Mouse (Mus musculus): ENCODE results near the gene Thegl.
"Not testable (repeated sequence)": the region's sequence is repeated elsewhere in the genome, so short reads cannot be mapped to it uniquely, and the experiment has no call there.

Thegl gene

GRCm38 (mm10) chr5:77094510-77095491, 79.0 kb downstream of the Thegl start:
- no peak for DNase-seq (ENCODE audit: low read depth, low spot score)

GRCm38 (mm10) chr5:77096194-77096593, 80.4 kb downstream of the Thegl start:
- not testable (repeated sequence) for DNase-seq (ENCODE audit: low read depth, low spot score)

- DNase-seq (ENCODE audit: low read depth, low spot score): peak; percentile 30
Measured at GRCm38 (mm10) chr5:77097686-77098085, 81.9 kb downstream of the Thegl start.

- DNase-seq (ENCODE audit: low read depth, low spot score): no peak
Measured at GRCm38 (mm10) chr5:77098874-77099273, 83.1 kb downstream of the Thegl start.

- no peak for DNase-seq (ENCODE audit: low read depth, low spot score)
Measured at GRCm38 (mm10) chr5:77099317-77099996, 83.6 kb downstream of the Thegl start.

- no peak for DNase-seq (ENCODE audit: low read depth, low spot score)
Measured at GRCm38 (mm10) chr5:77099997-77100380, 84.2 kb downstream of the Thegl start.

GRCm38 (mm10) chr5:77100691-77101090, 84.9 kb downstream of the Thegl start:
- no peak for DNase-seq (ENCODE audit: low read depth, low spot score)

- DNase-seq (ENCODE audit: low read depth, low spot score): no peak
Measured at GRCm38 (mm10) chr5:77102522-77103365, 86.9 kb downstream of the Thegl start.

GRCm38 (mm10) chr5:77107146-77107822, 91.5 kb downstream of the Thegl start:
- DNase-seq (ENCODE audit: low read depth, low spot score): no peak

GRCm38 (mm10) chr5:77108806-77109205, 93.0 kb downstream of the Thegl start:
- DNase-seq (ENCODE audit: low read depth, low spot score): no peak

- DNase-seq (ENCODE audit: low read depth, low spot score): no peak
Measured at GRCm38 (mm10) chr5:77109814-77110213, 94.0 kb downstream of the Thegl start.

All from forelimb bud, embryonic 11.5 days (tissue).